Mouse (Mus musculus) MEL (cell line): Measurements from ENCODE around the gene Afap1l2. TPM values are rescaled to one million over a fixed set of nuclear protein-coding genes. Genes with fewer than 3 reads are reported as not detected.

Experiments
- DNase-seq: peaks from one replicate; pipeline ENCODE4 v3.0.0; 2011; ENCODE audit warnings: low read depth, low spot score
- H3K27ac ChIP-seq: 2 replicates; pipeline ENCODE4 v1.5.1; 2012; ENCODE audit warnings: low read depth, mild to moderate bottlenecking, control low read depth, low read length, moderate library complexity; ENCODE audit not compliant: control insufficient read depth
- H3K27me3 ChIP-seq, 2 experiments: fragments of 150-350 bp in 1 of 2; sonication (generic) in 1 of 2; 2 replicates each; pipeline ENCODE4 v1.6.1; 2012; ENCODE audit warnings: low read length in 2 of 2, mild to moderate bottlenecking in 2 of 2, improper control_type of control experiment in 1 of 2, moderate library complexity in 1 of 2; ENCODE audit not compliant: insufficient read depth in 2 of 2, control insufficient read depth in 1 of 2
- H3K36me3 ChIP-seq, 2 experiments: 2 replicates each; pipeline ENCODE4 v1.6.1; 2012 to 2014; ENCODE audit warnings: low read length in 2 of 2, improper control_type of control experiment in 1 of 2, inconsistent platforms in 1 of 2, mild to moderate bottlenecking in 1 of 2; ENCODE audit not compliant: insufficient read depth in 2 of 2, control insufficient read depth in 1 of 2
- H3K4me1 ChIP-seq, 2 experiments: fragments of 150-350 bp in 1 of 2; sonication (generic) in 1 of 2; 2 replicates each; pipeline ENCODE4 v1.6.1; 2012; ENCODE audit warnings: low read length in 2 of 2, improper control_type of control experiment in 1 of 2, mild to moderate bottlenecking in 1 of 2; ENCODE audit not compliant: insufficient read depth in 2 of 2, control insufficient read depth in 1 of 2
- H3K4me3 ChIP-seq, 2 experiments: fragments of 150-350 bp in 1 of 2; sonication (generic) in 1 of 2; 2 replicates each; pipeline ENCODE4 v1.5.1; 2012; ENCODE audit warnings: low read depth in 2 of 2, low read length in 2 of 2, mild to moderate bottlenecking in 2 of 2, moderate library complexity in 2 of 2, control low read depth in 1 of 2, improper control_type of control experiment in 1 of 2; ENCODE audit not compliant: control insufficient read depth in 1 of 2, insufficient read depth in 1 of 2
- H3K79me2 ChIP-seq: 2 replicates; pipeline ENCODE4 v1.6.1; 2012; ENCODE audit warnings: mild to moderate bottlenecking, low read length, moderate library complexity; ENCODE audit not compliant: control insufficient read depth, poor library complexity, insufficient read depth
- H3K9ac ChIP-seq: 2 replicates; pipeline ENCODE4 v1.6.1; 2012; ENCODE audit warnings: low read depth, mild to moderate bottlenecking, control low read depth, low read length, moderate library complexity; ENCODE audit not compliant: control insufficient read depth, poor library complexity, severe bottlenecking
- H3K9me3 ChIP-seq: fragments of 150-350 bp; sonication (generic); replicated peaks from 2 replicates; pipeline ENCODE4 v1.6.1; 2012; ENCODE audit warnings: mild to moderate bottlenecking, low read length, improper control_type of control experiment, moderate library complexity; ENCODE audit not compliant: insufficient read depth
- CHD2 ChIP-seq: IDR thresholded peaks from 2 replicates; pipeline ENCODE4 v1.6.1; 2011; ENCODE audit warnings: low read length, improper control_type of control experiment
- CTCF ChIP-seq, 3 experiments: IDR thresholded peaks in 2 of 3; conservative IDR thresholded peaks in 1 of 3; 2 replicates each; pipeline ENCODE4 v1.5.1; 2011 to 2012; ENCODE audit warnings: low read length in 3 of 3, low read depth in 2 of 3, mild to moderate bottlenecking in 2 of 3, improper control_type of control experiment in 1 of 3, inconsistent platforms in 1 of 3, mixed read lengths in 1 of 3, moderate library complexity in 1 of 3; ENCODE audit not compliant: control insufficient read depth in 1 of 3, insufficient read depth in 1 of 3, poor library complexity in 1 of 3, severe bottlenecking in 1 of 3
- ELF1 ChIP-seq: IDR thresholded peaks from 2 replicates; pipeline ENCODE4 v1.6.1; 2014; ENCODE audit warnings: low read depth, mild to moderate bottlenecking, inconsistent platforms, low read length, improper control_type of control experiment, moderate library complexity
- EP300 ChIP-seq, 2 experiments: IDR thresholded peaks; 2 replicates each; pipeline ENCODE4 v1.6.1; 2011; ENCODE audit warnings: improper control_type of control experiment in 2 of 2, low read length in 2 of 2, low read depth in 1 of 2, mild to moderate bottlenecking in 1 of 2
- GABPA ChIP-seq: IDR thresholded peaks from 2 replicates; pipeline ENCODE4 v1.6.1; 2012; ENCODE audit warnings: low read depth, mild to moderate bottlenecking, inconsistent platforms, low read length, improper control_type of control experiment, moderate library complexity
- HCFC1 ChIP-seq: IDR thresholded peaks from 2 replicates; pipeline ENCODE4 v1.6.1; 2012; ENCODE audit warnings: low read depth, mild to moderate bottlenecking, inconsistent platforms, low read length, improper control_type of control experiment, moderate library complexity
- JUND ChIP-seq: IDR thresholded peaks from 2 replicates; pipeline ENCODE4 v1.6.1; 2011; ENCODE audit warnings: low read depth, mild to moderate bottlenecking, improper control_type of control experiment, low read length
- MAX ChIP-seq: IDR thresholded peaks from 2 replicates; pipeline ENCODE4 v1.6.1; 2011; ENCODE audit warnings: low read length, improper control_type of control experiment
- MXI1 ChIP-seq: IDR thresholded peaks from 2 replicates; pipeline ENCODE4 v1.6.1; 2011; ENCODE audit warnings: mild to moderate bottlenecking, low read depth, low read length, improper control_type of control experiment
- POLR2A ChIP-seq, 2 experiments: IDR thresholded peaks; 2 replicates each; pipeline ENCODE4 v1.6.1; 2011 to 2012; ENCODE audit warnings: low read length in 2 of 2, mild to moderate bottlenecking in 2 of 2, control low read depth in 1 of 2, improper control_type of control experiment in 1 of 2, low read depth in 1 of 2, moderate library complexity in 1 of 2; ENCODE audit not compliant: control insufficient read depth in 1 of 2, insufficient read depth in 1 of 2, poor library complexity in 1 of 2
- SIN3A ChIP-seq: IDR thresholded peaks from 2 replicates; pipeline ENCODE4 v1.6.1; 2012; ENCODE audit warnings: low read length, improper control_type of control experiment, inconsistent platforms
- SMC3 ChIP-seq: IDR thresholded peaks from 2 replicates; pipeline ENCODE4 v1.6.1; 2011; ENCODE audit warnings: low read depth, low read length, improper control_type of control experiment
- TBP ChIP-seq: IDR thresholded peaks from 2 replicates; pipeline ENCODE4 v1.8.0; 2011; ENCODE audit warnings: low read depth, low read length, improper control_type of control experiment
- UBTF ChIP-seq: IDR thresholded peaks from 2 replicates; pipeline ENCODE4 v1.6.1; 2012; ENCODE audit warnings: low read depth, mild to moderate bottlenecking, inconsistent platforms, low read length, improper control_type of control experiment, moderate library complexity, borderline replicate concordance; ENCODE audit not compliant: insufficient read depth
- USF1 ChIP-seq: IDR thresholded peaks from 2 replicates; pipeline ENCODE4 v1.6.1; 2014; ENCODE audit warnings: low read depth, mild to moderate bottlenecking, inconsistent platforms, low read length, improper control_type of control experiment, moderate library complexity
- USF2 ChIP-seq, 2 experiments: IDR thresholded peaks; 2 replicates each; pipeline ENCODE4 v1.6.1; 2011 to 2012; ENCODE audit warnings: improper control_type of control experiment in 2 of 2, low read length in 2 of 2, borderline replicate concordance in 1 of 2, inconsistent platforms in 1 of 2, low read depth in 1 of 2, mild to moderate bottlenecking in 1 of 2; ENCODE audit not compliant: insufficient read depth in 1 of 2
- ZMIZ1 ChIP-seq: IDR thresholded peaks from 2 replicates; pipeline ENCODE4 v1.6.1; 2012; ENCODE audit warnings: low read depth, mild to moderate bottlenecking, inconsistent platforms, low read length, improper control_type of control experiment, moderate library complexity
- ZNF384 ChIP-seq: IDR thresholded peaks from 2 replicates; pipeline ENCODE4 v1.6.1; 2012; ENCODE audit warnings: low read depth, mild to moderate bottlenecking, inconsistent platforms, low read length, improper control_type of control experiment
- polyA plus RNA-seq, 2 experiments: library from polyadenylated mRNA; stranded (reverse) in 1 of 2; unstranded in 1 of 2; fragments of >175 nt in 1 of 2; fragments of >200 nt in 1 of 2; gene quantifications; 2 replicates each; pipeline versions ENCODE4 v1.2.1 to v1.2.4; 2012; ENCODE audit warnings: low replicate concordance in 2 of 2, low read depth in 1 of 2; ENCODE audit not compliant: insufficient read length in 2 of 2, insufficient read depth in 1 of 2, missing spikeins in 1 of 2
- total RNA-seq: library from RNA; depleted of rRNA; stranded (reverse); fragments of 300-350 nt; gene quantifications from 2 replicates; pipeline ENCODE4 v1.2.3, GENCODE M21; 2012

Gene Afap1l2
- total and polyA plus RNA-seq, 3 experiments: not detected

GRCm38 (mm10) chr19:56888654-56889053 is 119.4 kb downstream of the Afap1l2 start:
- no peak for DNase-seq
- Histone ChIP-seq H3K9ac (no peak overlapping the region), H3K4me3 (no peak overlapping the region), H3K27me3 (no peaks in the 10 kb centered on the region; a peak in 1 of 4 replicates), H3K9me3 (no peaks in the 10 kb centered on the region), H3K79me2 (no peaks in the 10 kb centered on the region), H3K4me1 (no peaks in the 10 kb centered on the region), H3K36me3 (no peaks in the 10 kb centered on the region), H3K27ac (no peak overlapping the region)
- TF ChIP-seq ELF1 (no peak), ZNF384 (no peak), EP300 (IDR thresholded peaks at IDR 0.05; ENCODE audit: low read depth in 1 of 2, low read length in 2 of 2) (no peak), POLR2A (IDR thresholded peaks at IDR 0.05; ENCODE audit: control insufficient read depth in 1 of 2, insufficient read depth in 1 of 2, low read depth in 1 of 2, low read length in 2 of 2, poor library complexity in 1 of 2) (no peak), JUND (no peak), MAX (no peak), USF2 (IDR thresholded peaks at IDR 0.05; ENCODE audit: borderline replicate concordance in 1 of 2, insufficient read depth in 1 of 2, low read depth in 1 of 2, low read length in 2 of 2) (no peak), ZMIZ1 (no peak), CTCF (IDR thresholded peaks at IDR 0.05 in 2 of 3, conservative IDR thresholded peaks at IDR 0.05 in 1 of 3; ENCODE audit: control insufficient read depth in 1 of 3, insufficient read depth in 1 of 3, low read depth in 2 of 3, low read length in 3 of 3, poor library complexity in 1 of 3, severe bottlenecking in 1 of 3) (no peak), CHD2 (no peak)

DNA sequence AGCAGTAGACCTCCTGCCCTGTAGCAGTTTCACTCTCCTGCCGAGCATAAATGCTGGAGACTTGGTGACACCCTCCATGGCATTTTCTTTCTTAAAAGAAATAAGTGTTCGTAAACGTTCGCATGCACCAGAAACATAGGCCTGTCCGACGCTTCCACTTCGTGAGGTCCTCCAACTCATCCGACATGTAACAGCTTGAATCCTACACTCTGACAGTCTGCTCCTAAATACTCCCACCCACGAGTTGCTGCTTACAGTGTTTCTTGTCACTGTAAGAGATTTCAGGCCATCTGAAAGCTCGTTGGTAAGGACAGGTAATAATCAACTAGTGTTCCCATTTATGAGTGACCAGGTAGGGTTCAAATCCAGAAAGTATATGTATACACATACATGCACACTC is 120.1 kb downstream of the Afap1l2 start:
- H3K79me2 ChIP-seq: no peaks in the 10 kb centered on the region
- no peak for TF ChIP-seq HCFC1
- TF ChIP-seq MXI1: no peak
- TF ChIP-seq USF1: no peak
- no peak for TF ChIP-seq SMC3
- TF ChIP-seq TBP: no peak
- TF ChIP-seq SIN3A: no peak
- no peak for TF ChIP-seq UBTF
- no peak for TF ChIP-seq CTCF (IDR thresholded peaks at IDR 0.05 in 2 of 3, conservative IDR thresholded peaks at IDR 0.05 in 1 of 3; ENCODE audit: control insufficient read depth in 1 of 3, insufficient read depth in 1 of 3, low read depth in 2 of 3, low read length in 3 of 3, poor library complexity in 1 of 3, severe bottlenecking in 1 of 3)
- no peak for TF ChIP-seq GABPA
- TF ChIP-seq ELF1: no peak
- TF ChIP-seq EP300 (IDR thresholded peaks at IDR 0.05; ENCODE audit: low read depth in 1 of 2, low read length in 2 of 2): no peak
- DNase-seq: no peak

More for the DNA sequence above, 120.1 kb downstream of the Afap1l2 start:
- H3K4me3 ChIP-seq: no peak overlapping the region
- H3K4me1 ChIP-seq: no peaks in the 10 kb centered on the region
- H3K9me3 ChIP-seq: no peaks in the 10 kb centered on the region
- no peaks in the 10 kb centered on the region; a peak in 1 of 4 replicates for H3K27me3 ChIP-seq
- no peak overlapping the region for H3K27ac ChIP-seq
- H3K36me3 ChIP-seq: no peaks in the 10 kb centered on the region
- H3K9ac ChIP-seq: no peak overlapping the region
